Mouse (Mus musculus): Measurements from ENCODE around the gene Stoml1. TPM values are rescaled to one million over a fixed set of nuclear protein-coding genes. Genes with fewer than 3 reads are reported as not detected.
A peak's percentile ranks its signal among the peaks of the same experiment; 100 is the strongest.

The Stoml1 gene
- polyA plus RNA-seq, 1 experiment from 2014 or later = 109 TPM

DNA sequence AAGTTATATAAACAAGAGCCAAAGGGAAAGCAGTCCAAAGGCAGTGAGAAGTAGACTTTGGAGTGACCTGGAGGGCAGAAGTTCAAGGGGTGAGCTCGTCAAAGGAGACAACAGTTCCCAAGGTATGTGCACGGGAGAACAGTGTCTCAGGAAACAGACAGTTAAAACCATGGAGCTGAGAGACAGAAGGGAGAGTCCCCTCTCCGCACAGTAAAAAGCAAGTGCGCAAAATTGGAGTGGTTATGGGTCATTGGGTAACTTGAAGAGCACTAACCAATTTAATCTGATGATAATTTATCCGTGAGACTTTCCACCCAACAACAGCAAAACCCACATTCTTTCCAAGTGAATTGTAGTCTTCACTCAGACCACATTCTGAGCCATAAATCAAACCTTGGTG is 23.4 kb downstream of the Stoml1 start:
- H3K27ac ChIP-seq (replicated peaks) = no peak overlapping the region
- no peak for ATAC-seq (replicated peaks)
- no peaks in the 10 kb centered on the region for H3K36me3 ChIP-seq
- no peak overlapping the region for H3K4me3 ChIP-seq
- 66% methylated on average over 5 of the region's 5 CpGs for WGBS
- no peaks in the 10 kb centered on the region for H3K27me3 ChIP-seq
- H3K9ac ChIP-seq (replicated peaks) = no peak overlapping the region
- H3K4me2 ChIP-seq (replicated peaks) = no peak overlapping the region
- peaks cover 13% of the 10 kb centered on the region for H3K4me1 ChIP-seq
- H3K9me3 ChIP-seq = no peaks in the 10 kb centered on the region

DNA sequence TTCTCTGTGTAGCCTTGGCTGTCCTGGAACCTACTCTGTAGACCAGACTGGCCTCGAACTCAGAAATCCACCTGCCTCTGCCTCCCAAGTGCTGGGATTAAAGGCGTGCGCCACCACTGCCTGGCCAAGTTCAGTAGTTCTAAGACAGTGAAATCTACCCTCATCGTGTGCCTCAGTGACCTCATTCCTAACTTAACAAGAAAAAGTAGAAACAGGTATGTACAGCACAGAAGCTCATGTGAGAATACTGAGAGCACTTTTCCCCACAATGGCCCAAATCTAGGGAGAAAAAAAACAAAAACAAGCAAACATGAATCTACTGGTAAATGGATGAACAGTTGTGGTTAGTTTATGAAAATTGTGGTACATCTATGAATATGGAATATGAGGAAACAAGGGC is 25.3 kb downstream of the Stoml1 start:
- no peaks in the 10 kb centered on the region for H3K27me3 ChIP-seq
- H3K4me1 ChIP-seq = peaks cover 14% of the 10 kb centered on the region
- 94% methylated on average over 4 of the region's 4 CpGs for WGBS
- no peak for ATAC-seq (replicated peaks)
- no peak overlapping the region for H3K4me3 ChIP-seq
- H3K4me2 ChIP-seq (replicated peaks) = no peak overlapping the region
- no peak overlapping the region for H3K9ac ChIP-seq (replicated peaks)
- no peaks in the 10 kb centered on the region for H3K9me3 ChIP-seq
- H3K27ac ChIP-seq (replicated peaks) = no peak overlapping the region
- H3K36me3 ChIP-seq = no peaks in the 10 kb centered on the region

GRCm38 (mm10) chr9:58278821-58279723 is 26.1 kb downstream of the Stoml1 start:
- no peaks in the 10 kb centered on the region for H3K27me3 ChIP-seq

GRCm38 (mm10) chr9:58279780-58280179 is 26.8 kb downstream of the Stoml1 start:
- Histone ChIP-seq H3K36me3 (no peaks in the 10 kb centered on the region), H3K9ac (replicated peaks) (no peak overlapping the region), H3K4me3 (no peak overlapping the region), H3K4me1 (peaks cover 15% of the 10 kb centered on the region), H3K27ac (replicated peaks) (no peak overlapping the region), H3K4me2 (replicated peaks) (no peak overlapping the region), H3K9me3 (no peaks in the 10 kb centered on the region), H3K27me3 (no peaks in the 10 kb centered on the region)
- 75% methylated on average over 5 of the region's 5 CpGs for WGBS
- ATAC-seq (replicated peaks) = no peak

More at GRCm38 (mm10) chr9:58278821-58279723, 26.1 kb downstream of the Stoml1 start:
- no peaks in the 10 kb centered on the region for H3K36me3 ChIP-seq
- ATAC-seq (replicated peaks) = no peak
- H3K9ac ChIP-seq (replicated peaks) = no peak overlapping the region
- no peak overlapping the region for H3K4me3 ChIP-seq
- no peak overlapping the region for H3K27ac ChIP-seq (replicated peaks)
- 52% methylated on average over 4 of the region's 4 CpGs for WGBS
- peaks cover 15% of the 10 kb centered on the region for H3K4me1 ChIP-seq
- no peak overlapping the region for H3K4me2 ChIP-seq (replicated peaks)
- H3K9me3 ChIP-seq = no peaks in the 10 kb centered on the region

GRCm38 (mm10) chr9:58280259-58281109 is 27.5 kb downstream of the Stoml1 start:
- peak; percentile 41; the same call in 1 of the 2 replicates for ATAC-seq (replicated peaks)
- WGBS = 34% methylated on average over 9 of the region's 9 CpGs

GRCm38 (mm10) chr9:58281597-58281996 is 28.6 kb downstream of the Stoml1 start:
- Histone ChIP-seq H3K4me3 (no peak overlapping the region), H3K27me3 (no peaks in the 10 kb centered on the region), H3K27ac (replicated peaks) (no peak overlapping the region), H3K4me2 (replicated peaks) (no peak overlapping the region), H3K4me1 (peaks cover 8% of the 10 kb centered on the region), H3K9me3 (no peaks in the 10 kb centered on the region), H3K36me3 (no peaks in the 10 kb centered on the region), H3K9ac (replicated peaks) (no peak overlapping the region)
- ATAC-seq (replicated peaks) = no peak
- WGBS = 52% methylated on average over 3 of the region's 3 CpGs

More at GRCm38 (mm10) chr9:58280259-58281109, 27.5 kb downstream of the Stoml1 start:
- Histone ChIP-seq H3K4me2 (replicated peaks) (no peak overlapping the region), H3K4me1 (peaks cover 10% of the 10 kb centered on the region), H3K27me3 (no peaks in the 10 kb centered on the region), H3K27ac (replicated peaks) (no peak overlapping the region), H3K9ac (replicated peaks) (no peak overlapping the region), H3K4me3 (no peak overlapping the region), H3K9me3 (no peaks in the 10 kb centered on the region), H3K36me3 (no peaks in the 10 kb centered on the region)

- no peak overlapping the region for H3K27ac ChIP-seq (replicated peaks)
- no peak overlapping the region for H3K4me2 ChIP-seq (replicated peaks)
- no peak for ATAC-seq (replicated peaks)
- H3K9me3 ChIP-seq = no peaks in the 10 kb centered on the region
- WGBS = 67% methylated on average over 7 of the region's 7 CpGs
- no peak overlapping the region for H3K4me3 ChIP-seq
- no peak overlapping the region for H3K9ac ChIP-seq (replicated peaks)
- H3K27me3 ChIP-seq = no peaks in the 10 kb centered on the region
- H3K36me3 ChIP-seq = no peaks in the 10 kb centered on the region
- peaks cover 8% of the 10 kb centered on the region for H3K4me1 ChIP-seq
Observed at GRCm38 (mm10) chr9:58283431-58283830, 30.5 kb downstream of the Stoml1 start.

DNA sequence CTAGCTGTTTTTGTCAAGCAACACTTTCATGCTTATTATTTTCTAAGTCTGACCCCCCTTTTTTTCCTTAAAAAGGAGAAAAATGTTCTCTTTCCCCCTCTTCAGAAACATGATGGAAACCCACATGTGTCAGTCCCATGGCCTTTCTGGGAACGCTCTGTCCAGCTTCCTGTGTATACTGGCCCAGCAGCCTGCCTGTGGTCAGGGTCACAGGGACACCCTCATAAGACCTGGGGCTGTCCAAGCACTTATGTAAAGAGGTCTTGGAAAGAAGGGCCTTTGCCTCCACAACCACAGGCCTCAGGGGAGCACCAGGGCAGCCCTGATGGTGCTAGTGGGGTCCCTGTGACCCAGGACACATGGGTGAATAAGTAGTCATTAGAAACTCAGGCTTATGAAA is 36.1 kb downstream of the Stoml1 start:
- H3K36me3 ChIP-seq = no peaks in the 10 kb centered on the region
- H3K27ac ChIP-seq (replicated peaks) = no peak overlapping the region
- WGBS = 97% methylated on average over 1 of the region's 1 CpGs
- no peak for ATAC-seq (replicated peaks)
- H3K27me3 ChIP-seq = no peaks in the 10 kb centered on the region
- H3K4me3 ChIP-seq = no peak overlapping the region
- no peak overlapping the region for H3K4me2 ChIP-seq (replicated peaks)
- no peaks in the 10 kb centered on the region for H3K9me3 ChIP-seq
- no peaks in the 10 kb centered on the region for H3K4me1 ChIP-seq
- H3K9ac ChIP-seq (replicated peaks) = no peak overlapping the region

DNA sequence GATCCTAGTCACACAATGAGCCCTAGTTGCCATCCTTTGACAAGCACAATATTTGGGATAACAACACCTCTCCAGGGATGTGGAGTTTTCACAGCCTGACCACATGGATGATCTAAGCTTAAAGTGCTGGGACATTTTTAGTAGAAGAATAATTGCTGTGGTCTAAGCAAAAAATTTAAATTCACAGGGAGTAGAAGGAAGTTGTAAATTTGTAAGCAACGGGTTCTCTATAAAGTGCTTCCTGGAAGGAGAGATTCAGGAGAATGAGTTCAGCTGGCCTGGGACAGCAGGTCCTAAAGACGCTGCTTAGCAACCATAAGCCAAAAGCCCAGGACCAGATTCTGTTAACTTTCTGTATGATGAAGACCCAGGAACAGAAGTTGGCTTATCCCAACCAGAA is 36.9 kb downstream of the Stoml1 start:
- Histone ChIP-seq H3K9me3 (no peaks in the 10 kb centered on the region), H3K4me1 (no peaks in the 10 kb centered on the region), H3K4me3 (no peak overlapping the region), H3K9ac (replicated peaks) (no peak overlapping the region), H3K27ac (replicated peaks) (no peak overlapping the region), H3K36me3 (no peaks in the 10 kb centered on the region), H3K27me3 (no peaks in the 10 kb centered on the region), H3K4me2 (replicated peaks) (no peak overlapping the region)
- no peak for ATAC-seq (replicated peaks)
- 86% methylated on average over 2 of the region's 2 CpGs for WGBS

DNA sequence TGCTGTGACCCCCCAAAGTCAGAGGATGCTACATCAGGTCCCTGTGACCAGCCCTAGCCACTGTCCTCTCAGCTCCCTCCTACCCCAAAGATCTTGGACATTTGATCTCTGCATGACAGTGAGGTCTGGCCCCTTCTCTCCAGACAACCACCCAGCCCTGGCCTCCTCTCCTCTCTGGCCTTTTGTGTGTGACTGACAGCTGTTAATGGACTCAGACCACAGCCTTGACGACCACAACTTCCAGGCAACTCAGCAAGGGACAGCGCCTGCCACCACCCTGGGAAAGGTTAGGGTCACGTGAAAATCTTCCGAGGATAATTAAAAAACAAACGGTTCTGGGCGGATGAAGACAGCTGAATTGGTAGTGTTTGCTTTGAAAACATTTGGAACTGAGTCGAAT is 41.6 kb downstream of the Stoml1 start:
- no peaks in the 10 kb centered on the region for H3K27me3 ChIP-seq
- H3K4me2 ChIP-seq (replicated peaks) = no peak overlapping the region
- H3K4me1 ChIP-seq = peaks cover 4% of the 10 kb centered on the region; the same call in 1 of the 2 replicates
- H3K27ac ChIP-seq (replicated peaks) = no peak overlapping the region
- WGBS = 68% methylated on average over 7 of the region's 7 CpGs
- no peak overlapping the region for H3K4me3 ChIP-seq
- no peak for ATAC-seq (replicated peaks)
- H3K9ac ChIP-seq (replicated peaks) = no peak overlapping the region
- no peaks in the 10 kb centered on the region for H3K9me3 ChIP-seq
- no peaks in the 10 kb centered on the region for H3K36me3 ChIP-seq

- no peak for ATAC-seq (replicated peaks)
- Histone ChIP-seq H3K4me3 (no peak overlapping the region), H3K4me1 (peaks cover 4% of the 10 kb centered on the region; the same call in 1 of the 2 replicates), H3K36me3 (no peaks in the 10 kb centered on the region), H3K4me2 (replicated peaks) (no peak overlapping the region), H3K9me3 (no peaks in the 10 kb centered on the region), H3K27me3 (no peaks in the 10 kb centered on the region), H3K9ac (replicated peaks) (no peak overlapping the region), H3K27ac (replicated peaks) (no peak overlapping the region)
- 76% methylated on average over 3 of the region's 3 CpGs for WGBS
Observed at GRCm38 (mm10) chr9:58295345-58295744, 42.4 kb downstream of the Stoml1 start.

DNA sequence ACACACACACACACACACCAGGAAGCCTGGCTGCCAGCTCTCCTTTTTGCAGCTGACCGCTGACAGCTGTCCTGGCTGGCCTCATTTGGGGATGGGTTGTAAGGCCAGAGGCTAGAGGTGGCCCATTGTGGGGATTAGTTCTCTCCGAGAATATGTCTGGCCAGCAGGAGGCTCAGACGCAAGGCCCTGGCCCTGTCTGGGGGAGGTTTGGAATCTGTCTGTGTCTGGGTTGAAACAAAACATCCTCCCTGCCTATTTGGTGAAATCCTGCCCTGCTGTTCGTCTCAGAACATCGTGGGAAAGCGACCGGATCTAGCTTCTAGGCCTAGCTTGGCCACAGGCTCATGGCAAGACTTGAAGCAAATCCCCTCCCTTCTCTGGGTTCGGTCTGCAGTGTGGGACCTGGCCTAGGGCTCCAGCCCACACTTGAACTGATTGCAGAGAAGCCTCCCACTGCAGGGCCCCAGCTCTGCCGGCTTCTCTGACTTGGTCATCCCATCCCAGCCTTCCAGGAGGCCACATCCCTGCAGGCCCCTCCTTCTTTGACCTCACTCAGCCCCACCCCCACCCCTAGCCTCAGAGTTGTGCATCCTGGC is 42.9 kb downstream of the Stoml1 start:
- WGBS = 15% methylated on average over 9 of the region's 9 CpGs
- Histone ChIP-seq H3K36me3 (no peaks in the 10 kb centered on the region), H3K4me2 (replicated peaks) (no peak overlapping the region), H3K9ac (replicated peaks) (no peak overlapping the region), H3K9me3 (no peaks in the 10 kb centered on the region), H3K4me3 (no peak overlapping the region), H3K27me3 (no peaks in the 10 kb centered on the region), H3K4me1 (peaks cover 4% of the 10 kb centered on the region; the same call in 1 of the 2 replicates), H3K27ac (replicated peaks) (0 out of 2 replicates have a peak overlapping the region, but pooled peaks have one; percentile 11)
- ATAC-seq (replicated peaks) = no peak

All from forebrain, embryonic 15.5 days (tissue).